Mouse (Mus musculus) forebrain, embryonic 12.5 days (tissue): ENCODE results near the gene Gucd1. TPM values are rescaled to one million over a fixed set of nuclear protein-coding genes. Genes with fewer than 3 reads are reported as not detected.

Source experiments
- ATAC-seq: fragments of 200-750 bp; cut with Nextera tagmentation; 2 replicates; pipeline ENCODE4 v1.8.0; 2017; ENCODE audit warnings: moderate TSS enrichment; ENCODE audit not compliant: low FRiP score
- H3K27ac ChIP-seq: fragments of 300-500 bp; sonication (generic); 2 replicates; pipeline ENCODE4 v1.5.1; 2016; ENCODE audit warnings: mild to moderate bottlenecking
- H3K27me3 ChIP-seq: fragments of 300-500 bp; sonication (generic); 2 replicates; pipeline ENCODE4 v1.6.1; 2016; ENCODE audit warnings: mild to moderate bottlenecking
- H3K36me3 ChIP-seq: fragments of 300-500 bp; sonication (generic); replicated peaks from 2 replicates; pipeline ENCODE4 v1.6.1; 2016; ENCODE audit warnings: mild to moderate bottlenecking
- H3K4me1 ChIP-seq: fragments of 300-500 bp; sonication (generic); 2 replicates; pipeline ENCODE4 v1.6.1; 2016
- H3K4me2 ChIP-seq: fragments of 300-500 bp; sonication (generic); 2 replicates; pipeline ENCODE4 v1.6.1; 2016; ENCODE audit warnings: mild to moderate bottlenecking, moderate library complexity
- H3K4me3 ChIP-seq: fragments of 300-500 bp; sonication (generic); replicated peaks from 2 replicates; pipeline ENCODE4 v1.5.1; 2016; ENCODE audit warnings: mild to moderate bottlenecking
- H3K9ac ChIP-seq: fragments of 300-500 bp; sonication (generic); 2 replicates; pipeline ENCODE4 v1.6.1; 2016; ENCODE audit warnings: mild to moderate bottlenecking
- H3K9me3 ChIP-seq: fragments of 300-500 bp; sonication (generic); 2 replicates; pipeline ENCODE4 v1.6.1; 2016
- WGBS: fragments of 180-500 bp; shearing (Covaris S2); methylation state at CpG from one replicate; pipeline ENCODE4 v1.1.7; 2016; 5-methylcytosine and 5-hydroxymethylcytosine counted together
- polyA plus RNA-seq: library from polyadenylated mRNA; unstranded; fragments of >200 nt; fragmentation: Nextera tagmentation; extraction: Ambion mirVana; gene quantifications from 2 replicates; pipeline ENCODE4 v1.2.1, GENCODE M21; 2016

Gucd1 gene
- polyA plus RNA-seq, 1 experiment from 2014 or later, result 24.4 TPM

DNA sequence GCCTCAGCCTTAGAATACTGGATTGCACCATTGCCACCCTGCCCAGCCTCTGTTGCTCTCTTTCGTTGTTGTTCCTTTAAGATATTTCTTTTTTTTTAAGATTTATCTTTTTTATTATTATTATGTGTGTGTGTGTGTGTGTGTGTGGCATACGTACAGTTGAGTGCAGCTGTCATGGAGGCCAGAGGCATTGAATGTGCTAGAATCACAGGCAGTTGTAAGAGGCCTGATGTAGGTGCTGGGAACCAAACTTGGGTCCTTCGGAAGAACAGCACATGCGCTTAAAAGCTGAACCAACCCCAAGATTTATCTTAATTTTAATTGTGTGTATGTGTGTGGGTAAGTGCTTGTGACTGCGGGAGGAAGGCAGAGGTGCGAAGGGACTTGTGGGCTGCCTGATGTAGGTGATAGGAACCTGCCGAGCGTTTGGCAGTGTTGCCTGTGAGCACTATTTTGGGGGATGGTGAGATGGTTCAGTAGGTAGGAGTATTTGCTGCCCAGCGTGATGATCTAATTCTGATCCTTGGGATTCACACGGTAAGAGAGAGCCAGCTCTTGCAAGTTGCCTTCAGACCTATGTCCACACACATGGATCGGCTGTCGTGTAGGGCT, 216.5 kb downstream of the Gucd1 start:
- Histone ChIP-seq H3K9ac (no peak overlapping the region), H3K4me1 (peaks cover 9% of the 10 kb centered on the region), H3K27me3 (no peaks in the 10 kb centered on the region), H3K9me3 (no peaks in the 10 kb centered on the region), H3K36me3 (peaks cover 26% of the 10 kb centered on the region), H3K4me2 (no peak overlapping the region), H3K27ac (no peak overlapping the region), H3K4me3 (no peak overlapping the region)
- WGBS, result 94% methylated on average over 12 of the region's 12 CpGs
- no peak for ATAC-seq

Other genes with a start within 250 kb of the Gucd1 start
- gene Adora2a, start 201.1 kb downstream of the Gucd1 start, polyA plus RNA-seq, result 3.2 and 3.6 TPM in 2 replicates
- gene Upb1, start 116.9 kb downstream of the Gucd1 start, polyA plus RNA-seq, result not detected in 2 replicates
- 204 and 215 TPM in 2 replicates for gene Snrpd3, start 421 bp downstream of the Gucd1 start, polyA plus RNA-seq
- gene Lrrc75b, start 42.4 kb upstream of the Gucd1 start, polyA plus RNA-seq, result 5.5 and 7.4 TPM in 2 replicates
- 0.58 and 2.3 TPM in 2 replicates for gene Ggt1, start 43.6 kb upstream of the Gucd1 start, polyA plus RNA-seq
- 0.74 and 0.90 TPM in 2 replicates for gene Ggt5, start 71.4 kb upstream of the Gucd1 start, polyA plus RNA-seq
- 1.6 TPM in 2 replicates for gene Susd2, start 126.0 kb upstream of the Gucd1 start, polyA plus RNA-seq
- 42.8 and 51.9 TPM in 2 replicates for gene Cabin1, start 246.4 kb upstream of the Gucd1 start, polyA plus RNA-seq